Mouse (Mus musculus) myocyte (in vitro differentiated cells): ENCODE results near the gene Erbb2.

Experiments
- CEBPB ChIP-seq: IDR thresholded peaks from 2 replicates; pipeline ENCODE4 v1.6.1; 2011; ENCODE audit warnings: mild to moderate bottlenecking, moderate library complexity; ENCODE audit not compliant: poor library complexity, insufficient read depth, severe bottlenecking
- E2F4 ChIP-seq: IDR thresholded peaks from one replicate; pipeline ENCODE4 v1.6.1; 2011; ENCODE audit warnings: mild to moderate bottlenecking, control low read depth, moderate library complexity; ENCODE audit not compliant: insufficient read depth
- MAX ChIP-seq: IDR thresholded peaks from one replicate; pipeline ENCODE4 v1.6.1; 2011; ENCODE audit warnings: low read depth, mild to moderate bottlenecking, control low read depth
- POLR2A ChIP-seq: IDR thresholded peaks from one replicate; pipeline ENCODE4 v1.6.1; 2011; ENCODE audit warnings: low read depth, mild to moderate bottlenecking, control low read depth, moderate library complexity; ENCODE audit not compliant: insufficient read length
- POLR2AphosphoS2 ChIP-seq: IDR thresholded peaks from one replicate; pipeline ENCODE4 v1.6.1; 2011; ENCODE audit warnings: low read depth, control low read depth; ENCODE audit not compliant: insufficient read length
- SRF ChIP-seq: IDR thresholded peaks from one replicate; pipeline ENCODE4 v1.6.1; 2011; ENCODE audit warnings: low read depth; ENCODE audit not compliant: control insufficient read depth, insufficient read length
- TCF12 ChIP-seq: IDR thresholded peaks from one replicate; pipeline ENCODE4 v1.6.1; 2011; ENCODE audit warnings: mild to moderate bottlenecking, control low read depth; ENCODE audit not compliant: poor library complexity, insufficient read depth, severe bottlenecking
- USF1 ChIP-seq: IDR thresholded peaks from one replicate; pipeline ENCODE4 v1.6.1; 2011; ENCODE audit warnings: low read depth, mild to moderate bottlenecking, control low read depth, moderate library complexity

- TF ChIP-seq USF1 (no peak), POLR2AphosphoS2 (no peak), POLR2A (no peak), TCF12 (no peak), CEBPB (no peak), MAX (no peak), SRF (no peak), E2F4 (no peak)
Measured at GRCm38 (mm10) chr11:98476434-98476807, 64.2 kb downstream of the Erbb2 start.
